Mouse (Mus musculus): ENCODE results near the gene Hspb2. TPM values are rescaled to one million over a fixed set of nuclear protein-coding genes. Genes with fewer than 3 reads are reported as not detected.

Gene Hspb2
- polyA plus RNA-seq, 1 experiment from 2014 or later: 285 TPM

GRCm38 (mm10) chr9:50704907-50705306, 47.2 kb downstream of the Hspb2 start:
- Histone ChIP-seq H3K4me1 (replicated peaks) (peaks cover 13% of the 10 kb centered on the region), H3K4me2 (no peak overlapping the region), H3K36me3 (peaks cover 7% of the 10 kb centered on the region; the same call in 1 of the 2 replicates), H3K27ac (ENCODE audit: poor library complexity, severe bottlenecking) (no peak overlapping the region), H3K9ac (no peak overlapping the region), H3K9me3 (replicated peaks) (no peaks in the 10 kb centered on the region), H3K4me3 (no peak overlapping the region), H3K27me3 (replicated peaks) (peaks cover 7% of the 10 kb centered on the region)
- 62% methylated on average over 6 of the region's 6 CpGs for WGBS
- no peak for ATAC-seq (ENCODE audit: insufficient number of reproducible peaks, low FRiP score)

Other genes starting within 250 kb of the Hspb2 start
- gene Pts, start 223.6 kb downstream of the Hspb2 start, polyA plus RNA-seq (2016; fragmentation: Nextera tagmentation; extraction: Ambion mirVana): 82.2 and 84.1 TPM in 2 replicates
- 3.9 and 4.0 TPM in 2 replicates for gene Il18, start 197.5 kb downstream of the Hspb2 start, polyA plus RNA-seq (2016; fragmentation: Nextera tagmentation; extraction: Ambion mirVana)
- gene Bco2, start 197.2 kb downstream of the Hspb2 start, polyA plus RNA-seq (2016; fragmentation: Nextera tagmentation; extraction: Ambion mirVana): 0.08 TPM in 1 of 2 replicates, not detected in the other
- 0.22 TPM in 1 of 2 replicates, not detected in the other for gene Tex12, start 191.0 kb downstream of the Hspb2 start, polyA plus RNA-seq (2016; fragmentation: Nextera tagmentation; extraction: Ambion mirVana)
- 570 and 575 TPM in 2 replicates for gene Sdhd, start 148.5 kb downstream of the Hspb2 start, polyA plus RNA-seq (2016; fragmentation: Nextera tagmentation; extraction: Ambion mirVana)
- 290 and 305 TPM in 2 replicates for gene Timm8b, start 148.4 kb downstream of the Hspb2 start, polyA plus RNA-seq (2016; fragmentation: Nextera tagmentation; extraction: Ambion mirVana)
- 2.5 and 3.0 TPM in 2 replicates for gene Pih1d2, start 135.0 kb downstream of the Hspb2 start, polyA plus RNA-seq (2016; fragmentation: Nextera tagmentation; extraction: Ambion mirVana)
- gene Nkapd1, start 134.9 kb downstream of the Hspb2 start, polyA plus RNA-seq (2016; fragmentation: Nextera tagmentation; extraction: Ambion mirVana): 20.4 and 21.0 TPM in 2 replicates
- gene Dlat, start 92.6 kb downstream of the Hspb2 start, polyA plus RNA-seq (2016; fragmentation: Nextera tagmentation; extraction: Ambion mirVana): 138 and 147 TPM in 2 replicates
- 9.2 and 10.8 TPM in 2 replicates for gene Dixdc1, start 12.8 kb downstream of the Hspb2 start, polyA plus RNA-seq (2016; fragmentation: Nextera tagmentation; extraction: Ambion mirVana)
- 9.5 and 13.2 TPM in 2 replicates for gene 2310030G06Rik, start 5.8 kb downstream of the Hspb2 start, polyA plus RNA-seq (2016; fragmentation: Nextera tagmentation; extraction: Ambion mirVana)
- 1,032 and 1,048 TPM in 2 replicates for gene Cryab, start 1.0 kb downstream of the Hspb2 start, polyA plus RNA-seq (2016; fragmentation: Nextera tagmentation; extraction: Ambion mirVana)
- gene Fdxacb1, start 15.9 kb upstream of the Hspb2 start, polyA plus RNA-seq (2016; fragmentation: Nextera tagmentation; extraction: Ambion mirVana): 8.0 and 10.3 TPM in 2 replicates
- 38.6 TPM in 2 replicates for gene Alg9, start 22.7 kb upstream of the Hspb2 start, polyA plus RNA-seq (2016; fragmentation: Nextera tagmentation; extraction: Ambion mirVana)
- gene 1110032A03Rik, start 23.2 kb upstream of the Hspb2 start, polyA plus RNA-seq (2016; fragmentation: Nextera tagmentation; extraction: Ambion mirVana): 19.9 and 20.7 TPM in 2 replicates
- gene Ppp2r1b, start 92.9 kb upstream of the Hspb2 start, polyA plus RNA-seq (2016; fragmentation: Nextera tagmentation; extraction: Ambion mirVana): 61.1 and 62.1 TPM in 2 replicates